Mouse (Mus musculus): ENCODE results near the gene Gm14399. TPM values are rescaled to one million over a fixed set of nuclear protein-coding genes. Genes with fewer than 3 reads are reported as not detected.
"Not testable (repeated sequence)": the region's sequence is repeated elsewhere in the genome, so short reads cannot be mapped to it uniquely, and the experiment has no call there.

Gene Gm14399
- total RNA-seq (2014; rRNA removed), result 8.9 and 10.5 TPM in 2 replicates
- polyA plus RNA-seq (2015; fragmentation: Nextera tagmentation; extraction: Ambion mirVana), result 4.3 and 5.6 TPM in 2 replicates

GRCm38 (mm10) chr2:175141993-175142295 lies at the start of gene Gm14399:
Gene Gm14399 (minus strand): TSS chr2:175142012.
- H3K9me3 ChIP-seq (ENCODE audit: low read length); H3K9ac ChIP-seq (replicated peaks; ENCODE audit: low read length); H3K27ac ChIP-seq; H3K36me3 ChIP-seq (ENCODE audit: insufficient read depth, low read length); DNase-seq (ENCODE audit: low spot score); H3K27me3 ChIP-seq (ENCODE audit: insufficient read depth, low read length); H3K4me1 ChIP-seq (ENCODE audit: insufficient read depth, low read length); ATAC-seq: not testable (repeated sequence)
- WGBS, result 6% methylated on average over 1 of the region's 2 CpGs
- Histone ChIP-seq H3K4me3 (ENCODE audit: low read length) (peak within 1 kb of the TSS; percentile 39), H3K4me2 (ENCODE audit: low read depth, low read length) (peak within 1 kb of the TSS; percentile 39; the same call in 1 of the 2 replicates)

GRCm38 (mm10) chr2:175179008-175179407 lies 37.2 kb upstream of the Gm14399 start:
- not testable (repeated sequence) for ATAC-seq; H3K4me2 ChIP-seq (ENCODE audit: low read depth, low read length); H3K9me3 ChIP-seq (ENCODE audit: low read length); H3K27me3 ChIP-seq (ENCODE audit: insufficient read depth, low read length); H3K4me1 ChIP-seq (ENCODE audit: insufficient read depth, low read length); DNase-seq (ENCODE audit: low spot score); H3K36me3 ChIP-seq (ENCODE audit: insufficient read depth, low read length); H3K27ac ChIP-seq; H3K9ac ChIP-seq (replicated peaks; ENCODE audit: low read length); H3K4me3 ChIP-seq (ENCODE audit: low read length)
- 71% methylated on average over 1 of the region's 1 CpGs for WGBS

GRCm38 (mm10) chr2:175176312-175176711 lies 34.5 kb upstream of the Gm14399 start:
- no peaks in the 10 kb centered on the region for H3K27me3 ChIP-seq (ENCODE audit: insufficient read depth, low read length)

GRCm38 (mm10) chr2:175175401-175176180 lies 33.8 kb upstream of the Gm14399 start, which contains the start of gene Gm14443:
Gene Gm14443 (minus strand): TSS chr2:175175871.
- H3K9me3 ChIP-seq (ENCODE audit: low read length); ATAC-seq; H3K36me3 ChIP-seq (ENCODE audit: insufficient read depth, low read length); H3K4me1 ChIP-seq (ENCODE audit: insufficient read depth, low read length); DNase-seq (ENCODE audit: low spot score); H3K4me3 ChIP-seq (ENCODE audit: low read length); H3K27ac ChIP-seq; H3K9ac ChIP-seq (replicated peaks; ENCODE audit: low read length); H3K27me3 ChIP-seq (ENCODE audit: insufficient read depth, low read length); H3K4me2 ChIP-seq (ENCODE audit: low read depth, low read length): not testable (repeated sequence)
- 81% methylated on average over 12 of the region's 12 CpGs for WGBS

More at GRCm38 (mm10) chr2:175176312-175176711, 34.5 kb upstream of the Gm14399 start:
- H3K27ac ChIP-seq, result no peak overlapping the region
- H3K4me3 ChIP-seq (ENCODE audit: low read length), result no peak overlapping the region
- no peaks in the 10 kb centered on the region for H3K9me3 ChIP-seq (ENCODE audit: low read length)
- no peak overlapping the region for H3K9ac ChIP-seq (replicated peaks; ENCODE audit: low read length)
- H3K36me3 ChIP-seq (ENCODE audit: insufficient read depth, low read length), result no peaks in the 10 kb centered on the region
- TF ChIP-seq CTCF (IDR thresholded peaks at IDR 0.05; ENCODE audit: low read depth), result no peak
- 77% methylated on average over 6 of the region's 6 CpGs for WGBS
- DNase-seq (ENCODE audit: low spot score) (no peak), ATAC-seq (no peak)
- no peaks in the 10 kb centered on the region for H3K4me1 ChIP-seq (ENCODE audit: insufficient read depth, low read length)
- no peak overlapping the region for H3K4me2 ChIP-seq (ENCODE audit: low read depth, low read length)

GRCm38 (mm10) chr2:175174058-175174457 lies 32.2 kb upstream of the Gm14399 start:
- H3K27me3 ChIP-seq (ENCODE audit: insufficient read depth, low read length); H3K4me2 ChIP-seq (ENCODE audit: low read depth, low read length); H3K4me1 ChIP-seq (ENCODE audit: insufficient read depth, low read length); H3K36me3 ChIP-seq (ENCODE audit: insufficient read depth, low read length); H3K27ac ChIP-seq; H3K4me3 ChIP-seq (ENCODE audit: low read length); H3K9ac ChIP-seq (replicated peaks; ENCODE audit: low read length); H3K9me3 ChIP-seq (ENCODE audit: low read length); ATAC-seq; DNase-seq (ENCODE audit: low spot score): not testable (repeated sequence)
- WGBS, result 84% methylated on average over 2 of the region's 2 CpGs

GRCm38 (mm10) chr2:175172906-175173595 lies 31.2 kb upstream of the Gm14399 start:
- not testable (repeated sequence) for H3K9ac ChIP-seq (replicated peaks; ENCODE audit: low read length); H3K27ac ChIP-seq; ATAC-seq; H3K4me3 ChIP-seq (ENCODE audit: low read length); H3K4me1 ChIP-seq (ENCODE audit: insufficient read depth, low read length); H3K36me3 ChIP-seq (ENCODE audit: insufficient read depth, low read length); H3K27me3 ChIP-seq (ENCODE audit: insufficient read depth, low read length); H3K4me2 ChIP-seq (ENCODE audit: low read depth, low read length); H3K9me3 ChIP-seq (ENCODE audit: low read length); DNase-seq (ENCODE audit: low spot score)
- WGBS, result 83% methylated on average over 3 of the region's 3 CpGs

GRCm38 (mm10) chr2:175172123-175172522 lies 30.3 kb upstream of the Gm14399 start:
- no peak overlapping the region for H3K4me2 ChIP-seq (ENCODE audit: low read depth, low read length)
- H3K4me3 ChIP-seq (ENCODE audit: low read length), result no peak overlapping the region
- DNase-seq (ENCODE audit: low spot score) (no peak), ATAC-seq (no peak)
- TF ChIP-seq CTCF (IDR thresholded peaks at IDR 0.05; ENCODE audit: low read depth), result no peak
- no peaks in the 10 kb centered on the region for H3K4me1 ChIP-seq (ENCODE audit: insufficient read depth, low read length)
- WGBS, result 86% methylated on average over 3 of the region's 3 CpGs
- no peaks in the 10 kb centered on the region for H3K27me3 ChIP-seq (ENCODE audit: insufficient read depth, low read length)
- H3K9ac ChIP-seq (replicated peaks; ENCODE audit: low read length), result no peak overlapping the region
- H3K36me3 ChIP-seq (ENCODE audit: insufficient read depth, low read length), result no peaks in the 10 kb centered on the region
- no peaks in the 10 kb centered on the region for H3K9me3 ChIP-seq (ENCODE audit: low read length)
- H3K27ac ChIP-seq, result no peak overlapping the region

- WGBS, result 84% methylated on average over 2 of the region's 2 CpGs
- H3K4me3 ChIP-seq (ENCODE audit: low read length), result not testable (repeated sequence)
Measured at GRCm38 (mm10) chr2:175166870-175167269, 25.1 kb upstream of the Gm14399 start.

GRCm38 (mm10) chr2:175165110-175165509 lies 23.3 kb upstream of the Gm14399 start:
- H3K4me2 ChIP-seq (ENCODE audit: low read depth, low read length); H3K9me3 ChIP-seq (ENCODE audit: low read length); H3K4me1 ChIP-seq (ENCODE audit: insufficient read depth, low read length); H3K36me3 ChIP-seq (ENCODE audit: insufficient read depth, low read length); ATAC-seq; H3K4me3 ChIP-seq (ENCODE audit: low read length); H3K9ac ChIP-seq (replicated peaks; ENCODE audit: low read length); H3K27ac ChIP-seq; H3K27me3 ChIP-seq (ENCODE audit: insufficient read depth, low read length); DNase-seq (ENCODE audit: low spot score): not testable (repeated sequence)
- WGBS, result 95% methylated on average over 12 of the region's 12 CpGs

More at GRCm38 (mm10) chr2:175166870-175167269, 25.1 kb upstream of the Gm14399 start:
- not testable (repeated sequence) for H3K4me1 ChIP-seq (ENCODE audit: insufficient read depth, low read length); H3K4me2 ChIP-seq (ENCODE audit: low read depth, low read length); DNase-seq (ENCODE audit: low spot score); H3K36me3 ChIP-seq (ENCODE audit: insufficient read depth, low read length); H3K9me3 ChIP-seq (ENCODE audit: low read length); H3K9ac ChIP-seq (replicated peaks; ENCODE audit: low read length); H3K27ac ChIP-seq; ATAC-seq; H3K27me3 ChIP-seq (ENCODE audit: insufficient read depth, low read length)

Measured in hindbrain, postnatal 0 days (tissue).